Mouse (Mus musculus): Measurements from ENCODE around the gene Golgb1. TPM values are rescaled to one million over a fixed set of nuclear protein-coding genes. Genes with fewer than 3 reads are reported as not detected.

Gene Golgb1
- polyA plus RNA-seq, 1 experiment from 2014 or later = 50.5 TPM

DNA sequence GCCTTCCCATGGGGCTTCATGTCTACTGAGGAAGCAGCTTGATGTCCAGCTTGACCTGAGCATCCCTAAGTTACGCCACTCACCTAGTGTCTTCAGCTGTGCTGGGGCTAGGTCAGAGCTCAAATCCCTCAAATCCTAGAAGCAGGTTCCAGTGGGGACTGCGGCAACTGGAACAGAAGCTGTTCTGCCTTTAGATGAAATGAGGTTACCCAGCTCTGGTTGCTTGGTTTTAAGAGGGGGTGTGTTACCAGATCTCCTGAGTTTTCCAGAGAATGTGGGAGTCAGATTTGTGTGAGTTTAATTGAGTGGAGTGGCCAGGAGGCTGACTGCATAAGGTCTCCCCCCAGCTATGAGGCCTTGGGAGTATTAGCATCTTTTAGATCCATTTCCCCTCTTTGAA, 104.2 kb downstream of the Golgb1 start:
- Histone ChIP-seq H3K27me3 (replicated peaks; ENCODE audit: control insufficient read depth, insufficient read depth, low read length) (no peaks in the 10 kb centered on the region), H3K4me2 (no peak overlapping the region), H3K36me3 (ENCODE audit: control insufficient read depth, insufficient read depth, low read length) (no peaks in the 10 kb centered on the region), H3K4me1 (replicated peaks; ENCODE audit: control insufficient read depth, insufficient read depth, low read length) (no peaks in the 10 kb centered on the region), H3K4me3 (ENCODE audit: low read depth, low read length) (no peak overlapping the region), H3K9me3 (ENCODE audit: control insufficient read depth, low read length) (no peaks in the 10 kb centered on the region), H3K9ac (ENCODE audit: low read depth, low read length) (no peak overlapping the region), H3K27ac (ENCODE audit: low read depth, low read length) (no peak overlapping the region)
- ATAC-seq (replicated peaks; ENCODE audit: low FRiP score) (no peak), DNase-seq (ENCODE audit: low spot score) (no peak)
- WGBS = 87% methylated on average over 2 of the region's 2 CpGs

Other genes starting within 250 kb of the Golgb1 start
- 4.5 and 4.6 TPM in 2 replicates for gene Cd86, start 209.1 kb upstream of the Golgb1 start, polyA plus RNA-seq (2014; fragmentation: Nextera tagmentation; extraction: Ambion mirVana)
- gene Ildr1, start 181.2 kb upstream of the Golgb1 start, polyA plus RNA-seq (2014; fragmentation: Nextera tagmentation; extraction: Ambion mirVana) = 0.05 TPM in 1 of 2 replicates, not detected in the other
- gene Slc15a2, start 90.2 kb upstream of the Golgb1 start, polyA plus RNA-seq (2014; fragmentation: Nextera tagmentation; extraction: Ambion mirVana) = 1.2 and 2.9 TPM in 2 replicates
- 30.3 and 32.1 TPM in 2 replicates for gene Iqcb1, start 46.8 kb upstream of the Golgb1 start, polyA plus RNA-seq (2014; fragmentation: Nextera tagmentation; extraction: Ambion mirVana)
- 0.53 and 0.71 TPM in 2 replicates for gene Eaf2, start 137 bp upstream of the Golgb1 start, polyA plus RNA-seq (2014; fragmentation: Nextera tagmentation; extraction: Ambion mirVana)
- gene Hcls1, start 59.8 kb downstream of the Golgb1 start, polyA plus RNA-seq (2014; fragmentation: Nextera tagmentation; extraction: Ambion mirVana) = 5.4 and 8.3 TPM in 2 replicates
- 0.04 TPM in 1 of 2 replicates, not detected in the other for gene Fbxo40, start 115.3 kb downstream of the Golgb1 start, polyA plus RNA-seq (2014; fragmentation: Nextera tagmentation; extraction: Ambion mirVana)
- gene Polq, start 136.6 kb downstream of the Golgb1 start, polyA plus RNA-seq (2014; fragmentation: Nextera tagmentation; extraction: Ambion mirVana) = 18.9 and 21.6 TPM in 2 replicates